Mouse (Mus musculus) 416B (cell line): ENCODE measurements around the gene Comt.

Experiments
- DNase-seq: peaks from one replicate; pipeline ENCODE4 v3.0.0; 2011; ENCODE audit warnings: low read depth

The Comt gene

GRCm38 (mm10) chr16:18357977-18358376 lies 68.7 kb downstream of the Comt start:
- no peak for DNase-seq

GRCm38 (mm10) chr16:18356961-18357360 lies 69.7 kb downstream of the Comt start:
- no peak for DNase-seq
